In genomic region chr2:154635826-154636225, GRCm38 (mm10) we compare ENCODE assay signal across 28 mouse cellular contexts. TPM values are rescaled to one million over a fixed set of nuclear protein-coding genes. Genes with fewer than 3 reads are reported as not detected.
DNase-seq lines count a peak whose midpoint lies in the region; ATAC-seq lines count a peak whose summit lies in the region.
"Had no signal": no experiment of that assay in that cellular context is flagged by ENCODE, and none has a peak within 500 bp of the region (broad histone marks: within the 10 kb centered on the region; RNA-seq: fewer than 3 reads in every experiment).

No protein-coding gene starts in this region.

- H3K4me2 ChIP-seq in liver, embryonic 13.5 days = 0 out of 2 replicates have a peak overlapping the region, but pooled peaks have one; percentile 76
- no peak overlapping the region for H3K4me2 ChIP-seq in liver, embryonic 15.5 days
- H3K4me2 ChIP-seq: embryonic facial prominence, embryonic 12.5 days; embryonic facial prominence, embryonic 15.5 days; heart, embryonic 12.5 days; heart, embryonic 15.5 days; hindbrain, embryonic 13.5 days; intestine, embryonic 15.5 days had no signal

- ATAC-seq in liver, embryonic 13.5 days (ENCODE audit: low read depth) = no peak
- ATAC-seq in liver, embryonic 15.5 days (ENCODE audit: insufficient read depth) = no peak
- ATAC-seq: CD4-positive, CD25-positive, alpha-beta regulatory T cell, adult 4 months; forebrain, embryonic 14.5 days; forebrain, postnatal 0 days; hindbrain, embryonic 16.5 days; intestine, embryonic 15.5 days had no signal

- peak; percentile 61 to 77 for DNase-seq in cerebellum, postnatal 14 days
- DNase-seq in cerebellum, adult 8-10 months = no peak
- no peak for DNase-seq in liver, embryonic 13.5 days
- no peak for DNase-seq in liver
- DNase-seq in gastrocnemius, postnatal 4 days (ENCODE audit: low spot score in 2 of 2) = no peak
- DNase-seq: adrenal gland, adult 2 months; adrenal gland, postnatal 14 days; cerebellum, adult 9-11 months; forebrain, postnatal 0 days; gastrocnemius, adult 2 months; gastrocnemius, postnatal 14 days; heart, adult 18-20 months; heart, postnatal 10 days; heart, postnatal 36 days had no signal

- H3K27ac ChIP-seq in liver, embryonic 13.5 days = peak overlapping the region; percentile 100
- H3K27ac ChIP-seq in liver, embryonic 15.5 days (replicated peaks) = peak overlapping the region; percentile 99
- H3K27ac ChIP-seq: embryonic facial prominence, embryonic 12.5 days; embryonic facial prominence, embryonic 15.5 days; gastrocnemius, adult 2 months; heart, embryonic 15.5 days; hindbrain, embryonic 10.5 days; hindbrain, embryonic 13.5 days; intestine, embryonic 15.5 days had no signal

- H3K9ac ChIP-seq in liver, embryonic 13.5 days = peak overlapping the region; percentile 11; the same call in 1 of the 2 replicates
- H3K9ac ChIP-seq in liver, embryonic 15.5 days = no peak overlapping the region; the same call in 1 of the 2 replicates
- H3K9ac ChIP-seq: embryonic facial prominence, embryonic 12.5 days; embryonic facial prominence, embryonic 15.5 days; forebrain, postnatal 0 days; heart, embryonic 12.5 days; heart, embryonic 15.5 days; hindbrain, embryonic 13.5 days; intestine, embryonic 15.5 days had no signal

- peaks cover 6% of the 10 kb centered on the region; the same call in 1 of the 2 replicates for H3K9me3 ChIP-seq in liver, embryonic 13.5 days (replicated peaks)
- no peaks in the 10 kb centered on the region; the same call in 1 of the 2 replicates for H3K9me3 ChIP-seq in liver, embryonic 15.5 days (replicated peaks)
- H3K9me3 ChIP-seq: heart, embryonic 15.5 days; intestine, embryonic 15.5 days had no signal

- peaks cover 32% of the 10 kb centered on the region for H3K36me3 ChIP-seq in liver, embryonic 13.5 days
- peaks cover 48% of the 10 kb centered on the region for H3K36me3 ChIP-seq in liver, embryonic 15.5 days (replicated peaks)

- H3K4me1 ChIP-seq in liver, embryonic 13.5 days (replicated peaks) = peaks cover 38% of the 10 kb centered on the region
- H3K4me1 ChIP-seq in liver, embryonic 15.5 days (replicated peaks) = peaks cover 31% of the 10 kb centered on the region
- H3K4me1 ChIP-seq: embryonic facial prominence, embryonic 12.5 days; embryonic facial prominence, embryonic 15.5 days; heart, embryonic 12.5 days; heart, embryonic 15.5 days; hindbrain, embryonic 13.5 days; intestine, embryonic 15.5 days had no signal

- WGBS in liver, embryonic 13.5 days (ENCODE audit: insufficient replicate concordance) = 92% methylated on average over 2 of the region's 2 CpGs
- 92% methylated on average over 2 of the region's 2 CpGs for WGBS in liver, embryonic 15.5 days (ENCODE audit: insufficient replicate concordance)

- H3K4me3 ChIP-seq in liver, embryonic 13.5 days (replicated peaks) = no peak overlapping the region
- no peak overlapping the region for H3K4me3 ChIP-seq in liver, embryonic 15.5 days (replicated peaks)
- H3K4me3 ChIP-seq: embryonic facial prominence, embryonic 12.5 days; embryonic facial prominence, embryonic 15.5 days; gastrocnemius, adult 2 months; heart, embryonic 12.5 days; heart, embryonic 15.5 days; hindbrain, embryonic 10.5 days; hindbrain, embryonic 13.5 days; intestine, embryonic 15.5 days had no signal

- no peaks in the 10 kb centered on the region for H3K27me3 ChIP-seq in liver, embryonic 13.5 days
- H3K27me3 ChIP-seq in liver, embryonic 15.5 days = no peaks in the 10 kb centered on the region
- H3K27me3 ChIP-seq: embryonic facial prominence, embryonic 12.5 days; embryonic facial prominence, embryonic 15.5 days; heart, embryonic 12.5 days; heart, embryonic 15.5 days; hindbrain, embryonic 13.5 days; intestine, embryonic 15.5 days had no signal

RNA-seq across cellular contexts. Expression of gene Chmp4b, which starts 15.7 kb away (rescaled TPM):
- 15.0 and 17.5 TPM in 2 replicates for polyA plus RNA-seq in liver, embryonic 13.5 days (2015; fragmentation: Nextera tagmentation; extraction: Ambion mirVana)
- polyA plus RNA-seq in liver, embryonic 15.5 days (2015; fragmentation: Nextera tagmentation; extraction: Ambion mirVana) = 11.7 and 13.9 TPM in 2 replicates
- 100 to 1,000 TPM; 116 to 126 TPM for total RNA-seq in gastrocnemius, postnatal 4 days (2021)

RNA-seq across cellular contexts. Expression of gene 4930519P11Rik, which starts 22.6 kb away (rescaled TPM):
- not detected in 2 replicates for polyA plus RNA-seq in liver, embryonic 13.5 days (2015; fragmentation: Nextera tagmentation; extraction: Ambion mirVana)
- polyA plus RNA-seq in liver, embryonic 15.5 days (2015; fragmentation: Nextera tagmentation; extraction: Ambion mirVana) = not detected in 2 replicates
- under 1 TPM; 0.60 to 0.83 TPM for total RNA-seq in gastrocnemius, postnatal 4 days (2021)
- total RNA-seq: adrenal gland, postnatal 14 days; common myeloid progenitor, adult 5-6 weeks; gastrocnemius, adult 2 months; heart, postnatal 10 days; heart, postnatal 36 days; MEL had no signal
- polyA plus RNA-seq: CD4-positive, CD25-positive, alpha-beta regulatory T cell, adult 4 months; forebrain, embryonic 11.5 days; forebrain, postnatal 0 days; heart, embryonic 15.5 days; hindbrain, embryonic 10.5 days; intestine, embryonic 15.5 days had no signal

RNA-seq across cellular contexts. Expression of gene Zfp341, which starts 22.7 kb away (rescaled TPM):
- polyA plus RNA-seq in liver, embryonic 13.5 days (2015; fragmentation: Nextera tagmentation; extraction: Ambion mirVana) = 1.9 and 2.1 TPM in 2 replicates
- polyA plus RNA-seq in liver, embryonic 15.5 days (2015; fragmentation: Nextera tagmentation; extraction: Ambion mirVana) = 2.6 TPM in 2 replicates
- total RNA-seq in gastrocnemius, postnatal 4 days (2021) = 1 to 10 TPM; 2.5 to 2.6 TPM

RNA-seq across cellular contexts. Expression of gene Pxmp4, which starts 32.3 kb away (rescaled TPM):
- polyA plus RNA-seq in liver, embryonic 13.5 days (2015; fragmentation: Nextera tagmentation; extraction: Ambion mirVana) = 26.8 and 28.9 TPM in 2 replicates
- polyA plus RNA-seq in liver, embryonic 15.5 days (2015; fragmentation: Nextera tagmentation; extraction: Ambion mirVana) = 34.6 and 43.9 TPM in 2 replicates
- total RNA-seq in gastrocnemius, postnatal 4 days (2021) = 10 to 100 TPM; 15.7 to 20.9 TPM

Comparison
In these comparisons a context has a peak if more than half of its experiments do, and no peak if none do; other contexts are left out.
1. DNase-seq: peak in cerebellum, postnatal 14 days (2 of 2); none in cerebellum, adult 8-10 months (single experiment), liver, embryonic 13.5 days (single experiment), liver (single experiment) and gastrocnemius, postnatal 4 days (0 of 2).